Mouse (Mus musculus) brain, embryonic 14.5 days (tissue): ENCODE results near the gene Timp2. TPM values are rescaled to one million over a fixed set of nuclear protein-coding genes. Genes with fewer than 3 reads are reported as not detected.

ENCODE experiments used
- DNase-seq: peaks from one replicate; pipeline ENCODE4 v3.0.0-alpha.2; 2011; ENCODE audit warnings: low read depth
- CTCF ChIP-seq: fragments of 200-500 bp; IDR thresholded peaks from 2 replicates; pipeline ENCODE4 v1.5.1; 2012; ENCODE audit warnings: inconsistent platforms, mild to moderate bottlenecking, moderate library complexity, borderline replicate concordance; ENCODE audit not compliant: insufficient read depth, insufficient read length; ENCODE audit errors: extremely low read depth
- POLR2A ChIP-seq: fragments of 200-500 bp; IDR thresholded peaks from 2 replicates; pipeline ENCODE4 v1.6.1; 2012; ENCODE audit warnings: mild to moderate bottlenecking, inconsistent platforms, borderline replicate concordance; ENCODE audit not compliant: poor library complexity, insufficient read depth, insufficient read length, severe bottlenecking; ENCODE audit errors: extremely low read depth
- polyA plus RNA-seq: library from polyadenylated mRNA; depleted of rRNA; stranded (reverse); fragments of >200 nt; gene quantifications from 2 replicates; pipeline ENCODE4 v1.2.3, GENCODE M21; 2012; rRNA removed

Timp2 gene
- polyA plus RNA-seq, 1 experiment: 95.4 TPM

DNA sequence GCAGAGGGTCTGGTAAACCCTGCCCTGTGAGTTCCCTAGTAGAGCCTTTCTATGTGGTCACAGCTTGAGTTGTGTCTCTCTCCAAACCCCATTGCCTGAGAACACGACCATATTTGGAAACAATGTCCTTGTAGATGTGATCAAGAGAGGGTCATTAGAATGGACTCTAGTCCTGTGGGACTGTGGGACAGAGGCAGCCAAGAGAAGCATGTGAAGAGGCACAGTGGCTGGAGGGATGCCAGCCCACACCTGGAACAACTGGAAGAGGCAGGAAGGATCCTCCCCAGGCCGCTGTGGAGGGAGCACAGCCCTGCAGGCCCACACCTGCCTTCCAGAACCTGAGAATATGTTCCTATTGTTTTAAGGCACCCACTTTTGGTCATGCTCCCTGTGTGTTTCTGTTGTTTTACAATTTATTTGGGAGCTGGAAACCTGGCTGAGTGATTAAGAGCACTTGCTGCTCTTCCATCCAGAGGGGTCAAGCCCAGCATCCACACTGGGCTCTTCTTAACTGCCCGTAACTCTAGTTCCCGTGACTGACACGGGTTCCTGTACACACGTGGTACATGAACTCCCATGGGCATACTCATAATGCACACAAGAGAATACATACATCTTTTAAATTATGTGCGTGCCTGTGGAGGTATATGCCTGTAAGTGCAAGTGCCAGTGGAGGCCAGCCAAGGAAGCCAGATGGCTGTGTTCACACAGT is 101.9 kb downstream of the Timp2 start:
- no peak for DNase-seq
- TF ChIP-seq POLR2A: no peak
- TF ChIP-seq CTCF: no peak

Other genes with a start within 250 kb of the Timp2 start
- 0.10 and 0.19 TPM in 2 replicates for gene Dnah17, start 225.1 kb downstream of the Timp2 start, polyA plus RNA-seq
- gene Cyth1, start 107.1 kb downstream of the Timp2 start, polyA plus RNA-seq: 35.9 and 36.8 TPM in 2 replicates
- gene Usp36, start 65.5 kb downstream of the Timp2 start, polyA plus RNA-seq: 20.0 and 23.4 TPM in 2 replicates
- gene Cep295nl, start 13.2 kb downstream of the Timp2 start, polyA plus RNA-seq: 0.10 and 0.45 TPM in 2 replicates
- 5.6 and 7.0 TPM in 2 replicates for gene Lgals3bp, start 46.4 kb upstream of the Timp2 start, polyA plus RNA-seq
- gene Cant1, start 63.3 kb upstream of the Timp2 start, polyA plus RNA-seq: 38.8 and 45.7 TPM in 2 replicates
- gene C1qtnf1, start 72.5 kb upstream of the Timp2 start, polyA plus RNA-seq: 4.6 and 5.9 TPM in 2 replicates
- 7.4 and 8.1 TPM in 2 replicates for gene Engase, start 121.1 kb upstream of the Timp2 start, polyA plus RNA-seq